Mouse (Mus musculus) heart, adult 18-20 months (tissue): ENCODE results near the gene Oasl1. TPM values are rescaled to one million over a fixed set of nuclear protein-coding genes. Genes with fewer than 3 reads are reported as not detected.
"Not testable (repeated sequence)": the region's sequence is repeated elsewhere in the genome, so short reads cannot be mapped to it uniquely, and the experiment has no call there.

Experiments used
- DNase-seq, 2 experiments: peaks; one replicate each; pipeline ENCODE4 v3.0.0; 2021 to 2022; ENCODE audit warnings: mixed read lengths in 1 of 2
- total RNA-seq, 2 experiments: library from RNA; stranded (reverse); gene quantifications; 2 replicates each; pipeline ENCODE4 v1.2.3; 2021

Gene Oasl1
- total RNA-seq, 2 experiments from 2014 or later = 0.39 to 0.82 TPM

- DNase-seq = peak in 1 of 2 experiments; percentile 22
Observed at GRCm38 (mm10) chr5:114926753-114927152, 3.7 kb downstream of the Oasl1 start.

DNA sequence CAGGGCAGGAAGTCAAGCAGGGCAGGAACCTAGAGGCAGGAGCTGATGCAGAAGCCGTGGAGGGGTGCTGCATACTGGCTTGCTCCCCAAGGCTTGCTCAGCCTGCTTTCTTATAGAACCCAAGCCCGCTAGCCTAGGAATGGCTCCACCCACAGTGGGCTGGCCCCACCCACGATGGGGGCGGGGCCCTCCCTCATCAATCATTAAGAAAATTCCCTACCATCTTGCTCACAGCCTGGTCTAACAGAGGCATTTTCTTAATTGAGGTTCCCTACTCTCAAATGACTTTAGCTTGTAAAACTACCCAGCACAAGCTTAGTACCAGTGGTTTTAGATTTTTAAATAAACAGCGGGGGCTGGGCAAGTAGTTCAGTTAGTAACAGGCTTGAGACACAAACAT is 8.6 kb downstream of the Oasl1 start:
- no peak for DNase-seq

DNA sequence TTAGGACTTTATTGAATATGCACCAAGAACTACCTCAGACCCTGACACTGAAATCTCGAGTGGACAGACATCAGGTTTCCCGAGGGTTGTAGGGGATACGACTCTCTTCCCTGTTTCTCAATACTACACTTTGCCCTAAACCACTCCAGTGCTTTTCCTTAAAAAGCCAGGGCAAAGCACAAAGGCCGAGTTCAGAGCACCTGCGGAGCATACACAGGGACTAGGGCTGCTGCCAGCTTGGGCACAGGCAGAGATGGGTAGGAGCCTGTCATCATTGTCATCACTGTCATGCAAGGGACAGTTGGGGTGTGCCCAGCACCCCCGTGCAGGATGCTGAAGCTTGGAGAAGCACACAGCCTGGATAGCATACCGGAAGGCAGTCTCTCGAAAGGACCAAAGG is 10.2 kb downstream of the Oasl1 start:
- no peak for DNase-seq

DNA sequence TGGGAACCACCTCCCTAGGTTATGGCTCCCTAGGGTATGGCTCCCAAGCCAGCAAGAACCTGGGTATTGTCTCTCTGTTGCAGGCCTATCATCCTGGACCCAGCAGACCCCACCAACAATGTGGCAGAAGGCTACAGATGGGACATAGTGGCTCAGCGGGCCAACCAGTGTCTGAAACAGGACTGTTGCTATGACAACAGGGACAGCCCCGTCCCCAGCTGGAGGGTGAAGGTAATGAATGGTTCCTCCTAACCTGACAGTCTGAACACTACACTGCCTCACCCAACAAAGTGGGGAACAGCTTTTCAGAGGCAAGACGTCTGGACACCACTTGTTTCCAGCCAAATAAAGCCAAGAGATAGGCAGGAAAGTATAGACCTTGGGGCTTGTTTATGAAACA is 12.8 kb downstream of the Oasl1 start:
- DNase-seq = no peak

- DNase-seq = not testable (repeated sequence)
Observed at GRCm38 (mm10) chr5:114941138-114941537, 18.1 kb downstream of the Oasl1 start.

DNA sequence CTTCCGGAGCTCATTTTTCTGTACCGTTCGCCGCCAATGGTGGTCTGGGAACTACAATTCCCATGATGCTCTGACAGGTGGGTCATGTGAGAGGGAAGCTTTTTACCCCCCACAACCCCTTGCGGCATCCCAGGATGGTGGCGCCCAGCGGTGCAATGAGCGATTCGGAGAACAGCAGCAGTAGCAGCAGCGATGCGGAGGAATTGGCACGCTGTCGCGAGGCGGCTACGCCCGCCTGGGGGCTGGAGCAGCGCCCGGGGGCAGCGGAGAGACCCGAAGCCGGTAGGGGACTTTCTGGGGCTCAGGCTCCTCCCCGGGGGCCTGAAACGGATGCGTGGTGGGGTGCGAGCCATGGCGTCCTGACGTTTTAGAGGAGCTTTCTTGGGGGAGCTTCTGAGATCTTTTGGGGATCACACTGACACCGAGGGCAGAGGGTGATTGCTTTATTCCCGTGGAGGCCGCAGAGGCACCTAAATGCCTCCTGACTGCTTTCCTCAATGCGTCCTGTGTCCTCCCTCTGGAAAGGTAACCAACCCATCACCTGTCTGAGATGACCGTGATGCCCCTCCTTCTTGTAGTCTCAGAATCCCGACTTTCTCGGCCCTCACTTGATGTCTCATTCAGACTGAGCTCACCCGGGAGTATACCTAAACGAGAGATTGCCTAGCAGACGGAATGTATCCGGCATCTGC is 19.2 kb downstream of the Oasl1 start, which contains the start of gene 2210016L21Rik:
Gene 2210016L21Rik (plus strand): TSS at position 85 of the 692 bp plus-strand sequence.
- DNase-seq = peak; percentile 90

DNA sequence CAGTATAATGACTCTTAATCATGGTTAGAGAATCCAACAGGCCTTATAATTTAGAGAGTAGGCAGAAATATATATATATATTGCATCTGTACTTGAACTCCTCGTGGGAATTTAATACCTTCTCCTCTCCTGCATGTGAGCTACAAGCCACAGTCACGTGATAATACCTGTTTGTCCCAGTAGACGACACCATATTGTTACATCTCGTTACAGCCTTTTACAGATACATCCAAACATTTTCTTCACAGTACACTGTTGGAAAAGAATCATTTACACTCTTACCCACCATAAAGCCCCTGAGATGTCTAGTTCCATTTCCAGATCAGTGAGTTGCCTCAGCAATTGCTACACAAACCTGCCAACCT is 19.7 kb downstream of the Oasl1 start:
- no peak for DNase-seq

DNA sequence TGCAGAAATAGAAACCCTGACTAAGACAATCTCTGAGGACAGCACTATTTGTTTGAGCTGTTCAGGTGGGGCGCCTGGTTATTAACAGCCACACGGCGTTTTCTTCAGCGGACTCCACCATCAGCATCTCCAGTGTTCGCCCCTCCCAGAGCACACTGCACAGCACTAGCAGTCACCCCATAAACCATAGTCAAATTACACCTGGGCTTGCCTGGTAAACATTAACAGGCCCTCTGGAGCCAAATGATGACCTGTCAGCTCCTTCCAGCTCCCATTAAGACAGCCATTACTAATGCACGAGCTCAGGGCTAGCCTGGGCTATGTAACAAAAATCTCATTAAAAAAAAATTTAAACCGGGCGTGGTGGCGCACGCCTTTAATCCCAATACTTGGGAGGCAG is 22.0 kb downstream of the Oasl1 start:
- no peak for DNase-seq

DNA sequence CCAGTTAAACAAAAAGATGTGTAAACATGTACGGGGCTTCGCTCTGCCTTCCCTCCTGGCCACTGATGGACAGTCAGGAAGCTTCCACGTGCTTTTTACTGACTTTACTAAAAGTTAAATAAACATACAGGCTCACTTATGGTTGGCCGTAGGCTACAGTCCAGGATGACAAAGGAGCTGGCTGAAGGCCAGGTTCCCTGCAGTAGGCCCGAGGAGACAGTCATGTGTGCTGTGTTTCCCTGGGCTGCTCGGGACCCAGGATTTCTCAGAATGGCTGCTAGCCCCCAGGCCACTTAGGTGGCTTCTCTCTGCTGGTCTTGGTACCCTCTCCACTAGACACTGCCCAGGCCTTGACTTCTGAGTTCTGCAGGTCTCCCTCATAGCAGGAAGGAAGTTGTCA is 25.9 kb downstream of the Oasl1 start:
- DNase-seq = peak; percentile 49 to 61

GRCm38 (mm10) chr5:114949316-114949715 is 26.3 kb downstream of the Oasl1 start:
- no peak for DNase-seq

GRCm38 (mm10) chr5:114949812-114950211 is 26.8 kb downstream of the Oasl1 start:
- DNase-seq = no peak

DNA sequence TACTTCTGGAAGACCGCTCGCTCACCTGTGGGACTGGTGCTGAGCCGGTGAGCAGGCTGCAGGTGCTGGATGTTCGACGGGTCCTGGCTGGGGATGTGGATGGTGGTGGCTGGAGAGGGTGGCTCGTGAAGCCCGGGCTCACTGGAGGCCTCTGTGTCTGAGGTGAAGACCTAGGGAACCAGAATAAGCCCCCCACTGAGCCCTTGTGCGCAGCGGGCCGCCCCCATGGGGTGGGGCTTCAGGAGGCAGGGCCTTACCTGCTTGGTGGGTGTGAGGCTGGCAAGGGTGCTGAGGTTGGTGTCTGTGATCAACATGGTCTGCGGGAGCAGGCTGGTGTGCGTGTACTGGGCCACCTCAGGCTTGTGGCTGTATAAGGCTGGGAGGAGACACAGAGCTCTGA is 27.6 kb downstream of the Oasl1 start:
- no peak for DNase-seq

DNA sequence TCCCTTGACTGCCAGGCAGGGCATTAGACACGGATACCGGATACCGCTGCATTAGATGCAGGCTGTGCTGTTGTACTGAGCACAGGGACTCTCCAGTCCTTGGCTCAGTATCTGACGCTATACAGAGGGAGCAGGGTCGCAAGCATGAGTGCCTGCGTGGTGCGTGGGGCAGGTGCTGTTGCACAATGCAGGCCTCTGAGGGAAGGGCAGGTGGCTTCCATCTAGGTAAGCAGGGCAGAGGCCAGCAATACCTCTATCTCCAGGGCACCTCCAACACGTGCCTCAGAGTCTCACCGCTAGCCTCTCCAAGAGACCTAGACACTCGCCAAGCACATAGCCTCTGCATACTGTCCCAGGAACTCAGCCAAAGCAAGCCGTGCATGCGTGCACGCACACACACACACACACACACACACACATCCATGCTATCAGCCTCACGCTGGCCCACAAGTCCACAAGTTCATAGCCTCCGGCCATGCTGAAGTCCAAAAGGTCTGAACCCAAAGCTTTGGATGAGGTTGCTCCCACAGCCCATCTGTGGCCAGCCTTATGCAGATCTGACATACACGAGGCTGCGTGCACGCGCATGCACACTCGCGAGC is 28.3 kb downstream of the Oasl1 start:
- no peak for DNase-seq

DNA sequence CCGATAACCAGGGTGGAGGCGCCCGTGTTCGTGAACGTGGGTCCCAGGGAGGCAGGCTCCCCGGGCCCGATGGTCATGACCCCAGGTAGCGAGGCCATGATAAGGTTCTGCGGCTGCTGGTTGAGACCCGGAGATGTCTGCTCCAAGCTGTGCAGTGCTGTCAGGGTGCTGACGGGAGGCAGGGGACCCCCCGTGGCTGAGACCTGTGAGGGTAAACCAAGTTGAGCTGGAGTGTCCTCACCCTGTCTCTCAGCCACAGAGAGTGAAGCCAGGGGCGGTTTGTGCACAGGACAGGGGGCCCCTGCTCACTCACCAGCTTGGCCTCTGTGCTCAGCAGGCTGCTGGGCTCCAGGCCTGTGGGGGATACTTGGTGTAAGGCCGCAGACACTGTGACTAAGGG is 30.3 kb downstream of the Oasl1 start:
- DNase-seq = no peak

DNA sequence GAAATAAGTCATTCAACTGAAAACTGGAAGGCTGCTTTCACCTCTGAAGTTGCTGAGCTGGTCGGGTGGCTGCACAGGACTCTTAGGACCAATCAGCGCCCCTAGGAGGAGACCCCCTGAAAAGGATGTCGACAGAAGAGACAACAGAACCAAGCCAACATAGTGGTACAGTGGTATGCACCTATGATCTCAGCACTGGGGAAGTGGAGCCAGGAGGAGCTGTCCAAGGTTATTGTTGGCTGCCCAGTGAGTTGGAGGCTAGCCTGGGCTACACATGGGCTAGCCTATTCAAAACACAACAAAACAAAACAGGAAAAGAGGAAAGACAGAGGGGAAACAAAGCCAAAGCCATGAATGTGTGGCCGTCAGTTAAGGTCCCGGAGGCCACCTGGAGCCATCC is 35.0 kb downstream of the Oasl1 start:
- DNase-seq = no peak

DNA sequence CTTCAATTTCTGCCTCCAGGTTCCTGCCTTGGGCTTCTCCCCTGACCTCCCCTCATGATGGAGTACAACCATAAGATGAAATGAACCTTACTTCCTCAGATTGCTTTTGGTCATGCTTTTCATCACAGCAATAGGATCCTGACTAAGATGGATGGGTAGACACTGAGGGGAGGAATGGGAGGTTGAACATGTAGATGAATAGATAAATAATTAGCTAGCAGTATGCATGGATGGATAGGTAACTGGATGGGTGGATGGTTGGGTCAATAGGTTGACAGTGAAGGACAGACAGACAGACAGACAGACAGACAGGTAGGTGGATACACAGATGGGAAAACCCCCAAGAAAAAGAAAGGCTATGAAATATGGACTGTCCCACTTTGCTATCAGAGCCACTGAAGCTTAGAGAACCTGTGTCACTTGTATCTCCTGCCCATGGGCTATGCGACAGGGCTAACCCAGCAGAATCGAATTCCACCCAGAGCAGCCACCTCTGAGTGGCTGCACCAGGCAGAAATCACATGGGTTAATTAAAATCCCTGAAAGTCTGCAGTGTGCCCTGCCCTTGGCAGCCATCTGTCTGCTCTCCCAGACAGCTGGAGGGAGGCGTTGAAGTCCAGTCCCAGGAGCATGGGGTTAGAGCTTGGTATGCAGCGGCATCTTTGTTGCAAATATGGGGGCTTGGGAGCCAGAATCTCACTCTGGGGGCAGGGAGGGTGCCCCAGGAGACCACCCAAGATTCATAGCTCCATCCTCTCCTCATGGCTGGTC is 38.7 kb downstream of the Oasl1 start:
- DNase-seq = no peak

DNA sequence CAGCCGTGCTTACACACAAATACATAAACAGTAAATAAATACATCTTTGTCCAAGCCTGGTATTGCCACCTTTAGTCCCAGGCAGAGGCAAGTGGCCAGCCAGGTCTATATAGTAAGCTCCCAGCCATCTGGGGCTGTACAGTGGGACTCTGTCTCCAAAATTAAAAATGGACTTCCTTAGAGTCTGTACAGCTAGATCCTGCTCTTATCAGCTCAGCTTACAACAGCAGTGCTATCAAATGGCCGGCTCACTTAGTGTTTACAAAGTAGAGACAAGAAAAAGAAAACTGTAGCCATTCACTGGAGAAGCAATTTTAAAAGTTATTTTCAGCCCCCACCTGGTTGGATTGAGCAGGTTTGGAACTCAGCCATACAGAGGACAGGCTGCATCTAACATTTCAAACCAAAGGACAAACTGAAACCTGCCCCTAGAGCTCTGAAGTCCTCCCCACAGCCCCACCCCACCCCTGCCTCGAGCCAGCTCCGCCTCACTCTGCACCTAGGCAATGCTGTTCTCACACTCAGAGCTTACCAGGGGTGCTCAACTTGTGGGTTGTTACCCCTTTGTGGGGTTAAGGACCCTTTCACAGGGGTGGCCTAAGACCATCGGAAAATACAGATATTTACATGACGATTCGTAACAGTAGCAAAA is 41.4 kb downstream of the Oasl1 start:
- no peak for DNase-seq

DNA sequence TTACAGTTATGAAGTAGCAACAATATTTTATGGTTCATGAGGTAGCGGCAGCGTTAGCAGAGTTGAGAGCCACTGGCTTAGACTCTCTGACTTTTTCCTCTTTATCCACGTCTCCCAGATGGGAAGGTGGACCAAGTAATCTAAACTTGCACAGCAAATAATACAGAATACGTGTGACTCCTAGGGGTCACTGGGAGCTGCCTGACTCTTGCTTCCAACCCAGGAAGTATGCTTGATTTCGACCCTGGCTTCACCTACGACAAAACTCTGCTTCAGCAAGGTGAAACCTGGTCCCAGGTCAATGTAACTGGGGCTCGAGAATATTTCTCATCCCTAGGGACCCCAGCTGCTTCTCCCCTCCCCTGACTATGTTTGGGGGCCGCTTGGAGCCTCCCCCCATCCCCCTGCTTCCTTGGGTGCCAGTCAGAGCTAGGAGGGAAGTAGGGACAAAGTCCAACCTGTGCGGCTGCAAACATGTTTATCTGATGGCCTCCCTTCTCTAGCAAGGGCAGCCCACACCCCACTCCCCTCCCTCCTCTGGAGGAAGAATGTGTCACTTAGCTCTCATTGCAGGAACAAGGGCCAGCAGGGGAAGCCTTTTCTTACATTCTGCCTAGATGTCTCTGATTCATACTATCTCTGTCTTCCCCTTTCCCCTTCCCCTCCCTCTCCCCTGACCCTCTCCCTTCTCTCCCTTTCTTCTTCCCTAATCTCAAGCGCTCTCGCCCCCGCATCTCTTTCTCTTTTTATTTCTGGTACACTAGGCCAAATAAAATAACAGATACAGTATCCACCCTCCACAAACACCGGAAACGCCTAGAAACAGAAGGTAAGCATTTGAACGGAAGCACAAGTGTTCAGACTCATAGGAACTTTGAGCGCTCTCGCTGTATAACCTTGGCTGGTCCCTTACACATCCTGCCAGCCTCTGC is 42.2 kb downstream of the Oasl1 start:
- DNase-seq = no peak

DNA sequence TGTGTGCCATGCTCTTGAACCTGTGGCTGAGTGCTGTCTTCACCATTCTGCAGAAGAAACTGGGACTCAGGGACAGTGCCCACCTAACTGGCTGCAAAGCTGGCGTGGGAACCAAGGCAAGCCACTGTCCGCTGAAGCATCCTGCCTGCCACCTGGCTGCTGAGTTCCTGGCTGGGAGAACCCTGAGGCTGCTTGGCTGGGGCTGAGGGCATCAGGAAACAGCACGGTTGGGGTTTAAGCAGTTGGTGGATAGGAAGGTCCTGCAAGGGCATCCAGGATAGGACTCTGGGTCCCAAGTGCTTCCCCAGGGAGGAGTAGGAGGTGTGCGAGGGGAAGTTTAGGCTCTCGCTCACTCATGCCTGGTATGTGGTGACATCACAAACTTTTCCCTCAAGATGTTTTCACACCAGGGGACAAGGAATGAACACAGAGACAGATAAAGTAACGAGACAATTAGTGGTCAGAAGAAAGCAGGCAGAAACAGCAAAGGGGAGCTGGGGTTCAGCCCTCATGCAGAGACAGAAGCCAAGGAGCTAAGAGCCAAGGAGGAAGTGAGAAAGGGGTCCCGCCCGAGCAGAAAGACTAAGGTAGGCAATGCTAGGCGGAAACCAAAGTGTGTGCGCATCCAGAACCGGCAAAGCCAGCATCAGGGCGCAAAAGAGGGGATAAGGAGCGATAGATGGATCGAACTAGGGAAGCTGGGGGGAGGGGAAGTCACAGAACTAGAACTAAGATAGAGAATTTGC is 44.7 kb downstream of the Oasl1 start:
- no peak for DNase-seq

GRCm38 (mm10) chr5:114968651-114969050 is 45.6 kb downstream of the Oasl1 start:
- no peak for DNase-seq

DNA sequence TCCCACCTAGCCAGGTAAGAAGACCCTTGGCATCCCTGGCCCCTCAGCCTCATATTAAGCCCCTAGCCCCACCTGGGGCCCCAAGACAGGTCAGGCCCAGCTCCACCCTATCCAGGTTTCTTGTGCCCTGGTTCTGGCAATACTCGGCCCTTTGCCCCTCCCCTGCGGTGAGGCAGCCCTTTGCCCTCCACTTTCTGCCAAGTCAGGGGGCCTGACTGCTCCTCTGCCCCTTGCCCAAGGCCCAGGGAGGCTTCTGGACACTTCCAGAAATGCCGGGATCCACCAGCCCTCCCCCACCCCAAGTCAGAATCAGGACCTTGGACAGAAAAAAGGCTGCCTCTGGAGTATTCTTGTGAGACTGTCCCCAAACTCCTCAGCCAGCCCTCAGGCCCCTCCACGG is 46.0 kb downstream of the Oasl1 start:
- DNase-seq = no peak
